Mouse (Mus musculus): ENCODE results near the gene Lrrc4. TPM values are rescaled to one million over a fixed set of nuclear protein-coding genes. Genes with fewer than 3 reads are reported as not detected.

Gene Lrrc4
- polyA plus RNA-seq, 1 experiment from 2014 or later: 4.7 TPM

DNA sequence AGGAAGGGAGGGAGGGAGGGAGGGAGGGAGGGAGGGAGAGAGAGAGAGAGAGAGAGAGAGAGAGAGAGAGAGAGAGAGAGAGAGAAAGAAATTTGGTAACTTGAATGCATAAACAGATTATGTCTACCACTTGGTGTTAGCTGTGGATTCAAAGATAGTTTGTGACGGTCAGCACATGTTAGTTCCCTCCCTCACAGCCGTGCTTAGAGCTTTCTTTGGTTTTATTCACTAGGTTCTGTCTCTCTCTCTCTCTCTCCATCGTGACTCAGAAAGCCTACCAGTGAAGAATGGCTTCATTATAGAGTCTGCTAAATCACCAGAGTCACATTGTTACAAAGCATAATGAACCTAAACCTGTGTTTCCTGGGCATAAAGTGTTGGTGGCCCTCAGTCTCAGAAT lies 146.5 kb downstream of the Lrrc4 start:
- Histone ChIP-seq H3K4me2 (replicated peaks; ENCODE audit: low read depth, low read length) (no peak overlapping the region), H3K9me3 (ENCODE audit: control insufficient read depth, low read length) (no peaks in the 10 kb centered on the region), H3K27me3 (ENCODE audit: control insufficient read depth, insufficient read depth, low read length) (no peaks in the 10 kb centered on the region), H3K27ac (ENCODE audit: low read depth, low read length) (no peak overlapping the region), H3K4me3 (ENCODE audit: low read depth, low read length) (no peak overlapping the region), H3K36me3 (ENCODE audit: control insufficient read depth, insufficient read depth, low read length) (no peaks in the 10 kb centered on the region), H3K9ac (ENCODE audit: low read depth, low read length) (no peak overlapping the region), H3K4me1 (replicated peaks; ENCODE audit: control insufficient read depth, insufficient read depth, low read length) (no peaks in the 10 kb centered on the region)
- DNase-seq (ENCODE audit: low spot score) (no peak), ATAC-seq (ENCODE audit: low FRiP score) (no peak)
- WGBS: 69% methylated on average over 3 of the region's 3 CpGs

DNA sequence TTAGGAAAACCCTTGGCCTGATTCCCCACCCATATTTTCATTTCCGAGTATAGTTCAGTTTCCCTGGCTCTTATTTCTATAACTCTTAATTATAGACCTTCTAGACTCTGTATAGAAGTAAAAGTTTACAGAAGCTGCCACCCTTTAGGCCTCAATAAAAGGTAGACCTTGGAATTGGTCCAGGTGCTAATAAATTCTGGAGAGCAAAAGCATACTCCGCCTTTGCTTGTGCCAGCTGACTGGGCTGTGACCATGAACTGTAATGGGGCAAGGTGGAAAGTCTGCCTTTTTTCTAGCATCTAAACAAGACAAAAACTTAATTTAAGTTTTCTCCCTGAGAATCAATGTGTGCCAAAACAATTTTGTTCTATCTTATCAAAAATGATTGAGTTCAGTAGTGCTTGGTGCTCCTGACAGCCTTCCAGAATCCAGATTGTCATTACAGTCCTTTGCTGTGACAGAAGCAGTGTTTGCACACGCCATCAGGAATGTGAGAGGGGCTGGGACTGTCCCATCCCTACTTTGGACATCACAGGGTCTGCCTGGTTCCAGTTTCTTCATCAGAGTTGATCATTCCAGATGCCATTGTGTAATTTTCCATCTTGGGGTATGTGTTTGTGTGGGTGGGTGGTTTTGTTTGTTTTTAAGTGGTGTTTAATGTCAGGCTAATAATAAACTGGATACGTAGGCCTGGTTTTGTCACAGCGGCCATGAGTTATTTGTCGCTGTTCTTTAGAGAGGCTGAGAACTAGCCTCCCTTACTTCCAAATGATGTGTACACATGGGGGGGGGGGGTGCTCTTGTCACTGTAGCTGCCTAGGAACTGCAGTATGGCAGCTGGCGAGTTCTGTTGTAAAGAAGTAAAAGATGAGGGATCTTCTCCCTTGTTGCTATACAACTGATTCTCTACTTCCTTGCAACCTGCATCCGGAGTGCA lies 149.8 kb downstream of the Lrrc4 start:
- ATAC-seq (ENCODE audit: low FRiP score) (no peak), DNase-seq (ENCODE audit: low spot score) (no peak)
- Histone ChIP-seq H3K4me3 (ENCODE audit: low read depth, low read length) (no peak overlapping the region), H3K4me1 (replicated peaks; ENCODE audit: control insufficient read depth, insufficient read depth, low read length) (no peaks in the 10 kb centered on the region), H3K27me3 (ENCODE audit: control insufficient read depth, insufficient read depth, low read length) (no peaks in the 10 kb centered on the region), H3K4me2 (replicated peaks; ENCODE audit: low read depth, low read length) (no peak overlapping the region), H3K27ac (ENCODE audit: low read depth, low read length) (no peak overlapping the region), H3K9me3 (ENCODE audit: control insufficient read depth, low read length) (no peaks in the 10 kb centered on the region), H3K9ac (ENCODE audit: low read depth, low read length) (no peak overlapping the region), H3K36me3 (ENCODE audit: control insufficient read depth, insufficient read depth, low read length) (no peaks in the 10 kb centered on the region)
- WGBS: 89% methylated on average over 8 of the region's 8 CpGs

DNA sequence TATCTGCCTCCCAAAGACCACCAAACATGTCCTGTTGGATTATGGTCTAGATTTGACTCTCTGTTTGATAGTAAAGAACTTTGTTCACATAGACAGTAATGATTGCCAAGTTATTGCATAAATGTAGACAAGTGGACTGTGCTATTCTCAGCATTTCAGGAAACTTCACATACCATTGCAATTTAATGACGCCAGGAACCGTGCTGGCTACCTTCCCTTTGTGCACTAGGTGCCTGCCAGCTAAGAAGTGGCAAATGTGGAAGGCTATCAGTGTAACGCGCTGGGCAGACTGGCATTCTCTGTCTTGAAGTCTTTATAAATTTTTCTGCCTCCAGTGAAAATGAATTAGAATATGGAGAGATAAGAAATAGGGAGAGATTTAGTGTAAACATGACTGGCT lies 151.0 kb downstream of the Lrrc4 start:
- no peak overlapping the region for H3K27ac ChIP-seq (ENCODE audit: low read depth, low read length)
- 89% methylated on average over 4 of the region's 4 CpGs for WGBS
- H3K9me3 ChIP-seq (ENCODE audit: control insufficient read depth, low read length): no peaks in the 10 kb centered on the region
- no peaks in the 10 kb centered on the region for H3K36me3 ChIP-seq (ENCODE audit: control insufficient read depth, insufficient read depth, low read length)
- no peak overlapping the region for H3K4me3 ChIP-seq (ENCODE audit: low read depth, low read length)
- no peaks in the 10 kb centered on the region for H3K27me3 ChIP-seq (ENCODE audit: control insufficient read depth, insufficient read depth, low read length)
- H3K4me2 ChIP-seq (replicated peaks; ENCODE audit: low read depth, low read length): no peak overlapping the region
- no peak for ATAC-seq (ENCODE audit: low FRiP score)
- no peak for DNase-seq (ENCODE audit: low spot score)
- no peak overlapping the region for H3K9ac ChIP-seq (ENCODE audit: low read depth, low read length)
- no peaks in the 10 kb centered on the region for H3K4me1 ChIP-seq (replicated peaks; ENCODE audit: control insufficient read depth, insufficient read depth, low read length)

DNA sequence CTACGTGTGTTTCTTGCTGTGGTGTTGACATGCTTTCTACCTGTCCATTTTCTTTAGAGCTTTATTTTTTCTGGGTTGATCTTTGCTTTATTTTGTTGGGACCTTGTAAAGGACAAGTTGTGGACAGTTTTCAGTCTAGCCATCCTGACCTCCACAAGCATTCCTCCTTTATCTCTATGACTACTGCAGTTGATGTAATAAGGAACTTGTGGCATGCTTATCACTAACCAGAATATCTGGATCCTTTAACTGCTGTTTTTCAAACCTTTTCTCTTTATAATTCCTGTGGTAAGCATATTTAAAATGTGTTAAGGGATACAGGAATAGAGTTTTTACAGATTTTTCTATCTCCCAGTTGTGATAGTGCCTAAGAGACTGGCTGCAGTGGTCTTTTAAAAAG lies 152.7 kb downstream of the Lrrc4 start:
- Histone ChIP-seq H3K27ac (ENCODE audit: low read depth, low read length) (no peak overlapping the region), H3K4me3 (ENCODE audit: low read depth, low read length) (no peak overlapping the region), H3K27me3 (ENCODE audit: control insufficient read depth, insufficient read depth, low read length) (no peaks in the 10 kb centered on the region), H3K4me1 (replicated peaks; ENCODE audit: control insufficient read depth, insufficient read depth, low read length) (no peaks in the 10 kb centered on the region), H3K9ac (ENCODE audit: low read depth, low read length) (no peak overlapping the region), H3K36me3 (ENCODE audit: control insufficient read depth, insufficient read depth, low read length) (no peaks in the 10 kb centered on the region), H3K9me3 (ENCODE audit: control insufficient read depth, low read length) (no peaks in the 10 kb centered on the region), H3K4me2 (replicated peaks; ENCODE audit: low read depth, low read length) (no peak overlapping the region)
- DNase-seq (ENCODE audit: low spot score) (no peak), ATAC-seq (ENCODE audit: low FRiP score) (no peak)
- 85% methylated on average over 1 of the region's 1 CpGs for WGBS

GRCm38 (mm10) chr6:28674686-28675085 lies 156.9 kb downstream of the Lrrc4 start:
- H3K27me3 ChIP-seq (ENCODE audit: control insufficient read depth, insufficient read depth, low read length): no peaks in the 10 kb centered on the region
- no peaks in the 10 kb centered on the region for H3K4me1 ChIP-seq (replicated peaks; ENCODE audit: control insufficient read depth, insufficient read depth, low read length)
- DNase-seq (ENCODE audit: low spot score): no peak
- H3K9me3 ChIP-seq (ENCODE audit: control insufficient read depth, low read length): no peaks in the 10 kb centered on the region
- H3K4me2 ChIP-seq (replicated peaks; ENCODE audit: low read depth, low read length): no peak overlapping the region
- no peaks in the 10 kb centered on the region for H3K36me3 ChIP-seq (ENCODE audit: control insufficient read depth, insufficient read depth, low read length)
- 93% methylated on average over 1 of the region's 1 CpGs for WGBS
- ATAC-seq (ENCODE audit: low FRiP score): no peak
- no peak overlapping the region for H3K9ac ChIP-seq (ENCODE audit: low read depth, low read length)
- H3K27ac ChIP-seq (ENCODE audit: low read depth, low read length): no peak overlapping the region
- H3K4me3 ChIP-seq (ENCODE audit: low read depth, low read length): no peak overlapping the region

DNA sequence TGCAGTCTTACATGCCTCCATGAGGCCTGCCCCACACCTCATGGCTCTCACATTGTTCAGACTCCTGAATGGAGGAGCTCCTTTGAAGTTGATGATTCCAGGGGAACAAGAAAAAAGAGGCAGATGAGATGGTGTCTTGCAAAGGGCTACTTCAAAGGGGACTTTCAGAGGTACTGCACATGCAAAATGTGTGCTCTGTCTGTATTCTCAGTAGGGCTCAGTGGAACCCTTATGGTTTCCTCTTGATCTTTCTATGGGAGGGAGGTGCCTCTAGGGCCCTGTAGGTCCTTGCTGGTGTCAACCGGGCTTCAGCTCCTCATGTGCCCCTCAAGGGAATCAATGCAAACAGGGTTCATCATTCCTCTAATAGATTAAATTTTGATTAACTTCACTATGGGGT lies 159.2 kb downstream of the Lrrc4 start:
- DNase-seq (ENCODE audit: low spot score): no peak
- H3K27ac ChIP-seq (ENCODE audit: low read depth, low read length): no peak overlapping the region
- no peaks in the 10 kb centered on the region for H3K4me1 ChIP-seq (replicated peaks; ENCODE audit: control insufficient read depth, insufficient read depth, low read length)
- no peak overlapping the region for H3K4me2 ChIP-seq (replicated peaks; ENCODE audit: low read depth, low read length)
- H3K27me3 ChIP-seq (ENCODE audit: control insufficient read depth, insufficient read depth, low read length): no peaks in the 10 kb centered on the region
- 93% methylated on average over 1 of the region's 1 CpGs for WGBS
- H3K9me3 ChIP-seq (ENCODE audit: control insufficient read depth, low read length): no peaks in the 10 kb centered on the region
- no peak for ATAC-seq (ENCODE audit: low FRiP score)
- H3K36me3 ChIP-seq (ENCODE audit: control insufficient read depth, insufficient read depth, low read length): no peaks in the 10 kb centered on the region
- no peak overlapping the region for H3K4me3 ChIP-seq (ENCODE audit: low read depth, low read length)
- H3K9ac ChIP-seq (ENCODE audit: low read depth, low read length): no peak overlapping the region

GRCm38 (mm10) chr6:28669251-28669650 lies 162.3 kb downstream of the Lrrc4 start:
- 98% methylated on average over 5 of the region's 5 CpGs for WGBS
- ATAC-seq (ENCODE audit: low FRiP score): no peak
- Histone ChIP-seq H3K9ac (ENCODE audit: low read depth, low read length) (no peak overlapping the region), H3K27ac (ENCODE audit: low read depth, low read length) (no peak overlapping the region), H3K4me3 (ENCODE audit: low read depth, low read length) (no peak overlapping the region), H3K27me3 (ENCODE audit: control insufficient read depth, insufficient read depth, low read length) (no peaks in the 10 kb centered on the region), H3K9me3 (ENCODE audit: control insufficient read depth, low read length) (no peaks in the 10 kb centered on the region), H3K4me2 (replicated peaks; ENCODE audit: low read depth, low read length) (no peak overlapping the region), H3K4me1 (replicated peaks; ENCODE audit: control insufficient read depth, insufficient read depth, low read length) (no peaks in the 10 kb centered on the region), H3K36me3 (ENCODE audit: control insufficient read depth, insufficient read depth, low read length) (no peaks in the 10 kb centered on the region)
- no peak for DNase-seq (ENCODE audit: low spot score)

GRCm38 (mm10) chr6:28667586-28667985 lies 164.0 kb downstream of the Lrrc4 start:
- Histone ChIP-seq H3K4me3 (ENCODE audit: low read depth, low read length) (no peak overlapping the region), H3K9ac (ENCODE audit: low read depth, low read length) (no peak overlapping the region), H3K27me3 (ENCODE audit: control insufficient read depth, insufficient read depth, low read length) (no peaks in the 10 kb centered on the region), H3K9me3 (ENCODE audit: control insufficient read depth, low read length) (no peaks in the 10 kb centered on the region), H3K4me2 (replicated peaks; ENCODE audit: low read depth, low read length) (no peak overlapping the region), H3K4me1 (replicated peaks; ENCODE audit: control insufficient read depth, insufficient read depth, low read length) (no peaks in the 10 kb centered on the region), H3K27ac (ENCODE audit: low read depth, low read length) (no peak overlapping the region), H3K36me3 (ENCODE audit: control insufficient read depth, insufficient read depth, low read length) (no peaks in the 10 kb centered on the region)
- no peak for DNase-seq (ENCODE audit: low spot score)
- ATAC-seq (ENCODE audit: low FRiP score): no peak
- WGBS: 91% methylated on average over 1 of the region's 1 CpGs

DNA sequence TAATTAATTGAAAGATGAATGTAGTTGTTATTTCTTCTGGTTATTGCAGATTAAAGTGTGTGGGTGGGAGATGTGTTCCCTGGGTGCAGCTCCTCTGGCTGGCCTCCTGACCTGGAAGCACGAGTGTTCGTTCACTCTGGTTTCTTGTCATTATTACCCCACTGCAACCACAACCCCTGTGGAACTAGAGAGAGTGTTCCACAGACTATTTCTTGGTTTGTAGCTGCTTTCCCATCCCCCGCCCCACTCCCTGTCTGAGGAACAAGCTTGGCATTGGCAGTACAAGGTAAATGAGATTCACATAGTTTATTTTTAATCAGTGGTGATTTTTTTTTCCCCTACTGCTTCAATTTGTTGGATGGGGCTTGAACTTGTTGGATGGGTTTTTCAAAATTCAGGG lies 166.8 kb downstream of the Lrrc4 start:
- Histone ChIP-seq H3K4me1 (replicated peaks; ENCODE audit: control insufficient read depth, insufficient read depth, low read length) (no peaks in the 10 kb centered on the region), H3K9ac (ENCODE audit: low read depth, low read length) (no peak overlapping the region), H3K9me3 (ENCODE audit: control insufficient read depth, low read length) (no peaks in the 10 kb centered on the region), H3K36me3 (ENCODE audit: control insufficient read depth, insufficient read depth, low read length) (no peaks in the 10 kb centered on the region), H3K4me3 (ENCODE audit: low read depth, low read length) (no peak overlapping the region), H3K27me3 (ENCODE audit: control insufficient read depth, insufficient read depth, low read length) (no peaks in the 10 kb centered on the region), H3K27ac (ENCODE audit: low read depth, low read length) (no peak overlapping the region), H3K4me2 (replicated peaks; ENCODE audit: low read depth, low read length) (no peak overlapping the region)
- ATAC-seq (ENCODE audit: low FRiP score) (no peak), DNase-seq (ENCODE audit: low spot score) (no peak)
- WGBS: 81% methylated on average over 3 of the region's 3 CpGs

Data from hindbrain, embryonic 11.5 days (tissue).